Mouse (Mus musculus): ENCODE results near the gene Slc4a4.

GRCm38 (mm10) chr5:88862163-88862562, 24.5 kb upstream of the Slc4a4 start:
- TF ChIP-seq GATA1 (IDR thresholded peaks at IDR 0.05; ENCODE audit: low read length) (no peak), TAL1 (IDR thresholded peaks at IDR 0.05; ENCODE audit: low read length) (no peak)
